Mouse (Mus musculus): ENCODE results near the gene Wfdc11. TPM values are rescaled to one million over a fixed set of nuclear protein-coding genes. Genes with fewer than 3 reads are reported as not detected.

The Wfdc11 gene
- polyA plus RNA-seq, 1 experiment from 2014 or later = not detected

GRCm38 (mm10) chr2:164656483-164656882 lies 17.4 kb downstream of the Wfdc11 start, which contains the start of gene Wfdc9:
TSS of gene Wfdc9 (minus strand) at chr2:164656583.
- H3K4me3 ChIP-seq (ENCODE audit: low read depth, low read length) = no peak within 1 kb of the TSS
- 88% methylated on average over 9 of the region's 9 CpGs for WGBS
- H3K27me3 ChIP-seq (ENCODE audit: control insufficient read depth, insufficient read depth, low read length) = no peaks in the 10 kb centered on the region
- no peak for ATAC-seq (ENCODE audit: low read depth)
- no peaks in the 10 kb centered on the region for H3K36me3 ChIP-seq (ENCODE audit: control insufficient read depth, insufficient read depth, low read length)
- H3K9ac ChIP-seq (replicated peaks; ENCODE audit: low read depth, low read length) = no peak within 1 kb of the TSS
- no peak within 1 kb of the TSS for H3K4me2 ChIP-seq (ENCODE audit: low read depth, low read length)
- no peak within 1 kb of the TSS for H3K27ac ChIP-seq (ENCODE audit: low read depth, low read length)
- no peaks in the 10 kb centered on the region for H3K9me3 ChIP-seq (ENCODE audit: control insufficient read depth, low read length)
- H3K4me1 ChIP-seq (ENCODE audit: control insufficient read depth, insufficient read depth, low read length) = no peaks in the 10 kb centered on the region

- H3K4me2 ChIP-seq (ENCODE audit: low read depth, low read length) = no peak within 1 kb of the TSS
- no peak within 1 kb of the TSS for H3K9ac ChIP-seq (replicated peaks; ENCODE audit: low read depth, low read length)
- no peaks in the 10 kb centered on the region for H3K27me3 ChIP-seq (ENCODE audit: control insufficient read depth, insufficient read depth, low read length)
- no peak for ATAC-seq (ENCODE audit: low read depth)
- H3K27ac ChIP-seq (ENCODE audit: low read depth, low read length) = no peak within 1 kb of the TSS
- 14% methylated on average over 11 of the region's 11 CpGs for WGBS
- H3K4me3 ChIP-seq (ENCODE audit: low read depth, low read length) = no peak within 1 kb of the TSS
- no peaks in the 10 kb centered on the region for H3K36me3 ChIP-seq (ENCODE audit: control insufficient read depth, insufficient read depth, low read length)
- no peaks in the 10 kb centered on the region for H3K9me3 ChIP-seq (ENCODE audit: control insufficient read depth, low read length)
- no peaks in the 10 kb centered on the region for H3K4me1 ChIP-seq (ENCODE audit: control insufficient read depth, insufficient read depth, low read length)
Measured at GRCm38 (mm10) chr2:164655858-164656257, 18.0 kb downstream of the Wfdc11 start, which contains the start of gene Wfdc10. TSS of gene Wfdc10 (plus strand) at chr2:164656046.

GRCm38 (mm10) chr2:164641881-164642673 lies 31.8 kb downstream of the Wfdc11 start:
- H3K9me3 ChIP-seq (ENCODE audit: control insufficient read depth, low read length) = no peaks in the 10 kb centered on the region
- WGBS = 67% methylated on average over 13 of the region's 13 CpGs
- ATAC-seq (ENCODE audit: low read depth) = no peak
- H3K4me2 ChIP-seq (ENCODE audit: low read depth, low read length) = no peak overlapping the region
- H3K4me3 ChIP-seq (ENCODE audit: low read depth, low read length) = no peak overlapping the region
- no peaks in the 10 kb centered on the region for H3K4me1 ChIP-seq (ENCODE audit: control insufficient read depth, insufficient read depth, low read length)
- no peaks in the 10 kb centered on the region for H3K36me3 ChIP-seq (ENCODE audit: control insufficient read depth, insufficient read depth, low read length)
- no peak overlapping the region for H3K9ac ChIP-seq (replicated peaks; ENCODE audit: low read depth, low read length)
- H3K27ac ChIP-seq (ENCODE audit: low read depth, low read length) = no peak overlapping the region
- no peaks in the 10 kb centered on the region for H3K27me3 ChIP-seq (ENCODE audit: control insufficient read depth, insufficient read depth, low read length)

GRCm38 (mm10) chr2:164641129-164641528 lies 32.8 kb downstream of the Wfdc11 start:
- H3K4me1 ChIP-seq (ENCODE audit: control insufficient read depth, insufficient read depth, low read length) = no peaks in the 10 kb centered on the region
- H3K27ac ChIP-seq (ENCODE audit: low read depth, low read length) = no peak overlapping the region
- H3K36me3 ChIP-seq (ENCODE audit: control insufficient read depth, insufficient read depth, low read length) = no peaks in the 10 kb centered on the region
- H3K4me2 ChIP-seq (ENCODE audit: low read depth, low read length) = no peak overlapping the region
- no peak overlapping the region for H3K4me3 ChIP-seq (ENCODE audit: low read depth, low read length)
- H3K9ac ChIP-seq (replicated peaks; ENCODE audit: low read depth, low read length) = no peak overlapping the region
- no peaks in the 10 kb centered on the region for H3K27me3 ChIP-seq (ENCODE audit: control insufficient read depth, insufficient read depth, low read length)
- no peaks in the 10 kb centered on the region for H3K9me3 ChIP-seq (ENCODE audit: control insufficient read depth, low read length)
- no peak for ATAC-seq (ENCODE audit: low read depth)
- WGBS = 68% methylated on average over 7 of the region's 7 CpGs

GRCm38 (mm10) chr2:164638696-164639095 lies 35.2 kb downstream of the Wfdc11 start, which contains the start of gene Wfdc16:
TSS of gene Wfdc16 (minus strand) at chr2:164638796.
- Histone ChIP-seq H3K9me3 (ENCODE audit: control insufficient read depth, low read length) (no peaks in the 10 kb centered on the region), H3K36me3 (ENCODE audit: control insufficient read depth, insufficient read depth, low read length) (no peaks in the 10 kb centered on the region), H3K27me3 (ENCODE audit: control insufficient read depth, insufficient read depth, low read length) (no peaks in the 10 kb centered on the region), H3K4me3 (ENCODE audit: low read depth, low read length) (no peak within 1 kb of the TSS), H3K4me2 (ENCODE audit: low read depth, low read length) (no peak within 1 kb of the TSS), H3K9ac (replicated peaks; ENCODE audit: low read depth, low read length) (no peak within 1 kb of the TSS), H3K4me1 (ENCODE audit: control insufficient read depth, insufficient read depth, low read length) (no peaks in the 10 kb centered on the region), H3K27ac (ENCODE audit: low read depth, low read length) (no peak within 1 kb of the TSS)
- ATAC-seq (ENCODE audit: low read depth) = no peak
- WGBS = 92% methylated on average over 3 of the region's 3 CpGs

GRCm38 (mm10) chr2:164635266-164635665 lies 38.6 kb downstream of the Wfdc11 start:
- Histone ChIP-seq H3K4me3 (ENCODE audit: low read depth, low read length) (no peak overlapping the region), H3K4me1 (ENCODE audit: control insufficient read depth, insufficient read depth, low read length) (no peaks in the 10 kb centered on the region), H3K9me3 (ENCODE audit: control insufficient read depth, low read length) (no peaks in the 10 kb centered on the region), H3K9ac (replicated peaks; ENCODE audit: low read depth, low read length) (no peak overlapping the region), H3K27ac (ENCODE audit: low read depth, low read length) (no peak overlapping the region), H3K27me3 (ENCODE audit: control insufficient read depth, insufficient read depth, low read length) (no peaks in the 10 kb centered on the region), H3K36me3 (ENCODE audit: control insufficient read depth, insufficient read depth, low read length) (no peaks in the 10 kb centered on the region), H3K4me2 (ENCODE audit: low read depth, low read length) (no peak overlapping the region)
- ATAC-seq (ENCODE audit: low read depth) = no peak
- 74% methylated on average over 9 of the region's 9 CpGs for WGBS

GRCm38 (mm10) chr2:164621775-164622174 lies 52.1 kb downstream of the Wfdc11 start:
- H3K4me1 ChIP-seq (ENCODE audit: control insufficient read depth, insufficient read depth, low read length) = no peaks in the 10 kb centered on the region
- H3K27me3 ChIP-seq (ENCODE audit: control insufficient read depth, insufficient read depth, low read length) = no peaks in the 10 kb centered on the region
- WGBS = 82% methylated on average over 4 of the region's 4 CpGs
- H3K36me3 ChIP-seq (ENCODE audit: control insufficient read depth, insufficient read depth, low read length) = no peaks in the 10 kb centered on the region
- H3K9ac ChIP-seq (replicated peaks; ENCODE audit: low read depth, low read length) = no peak overlapping the region
- ATAC-seq (ENCODE audit: low read depth) = no peak
- H3K27ac ChIP-seq (ENCODE audit: low read depth, low read length) = no peak overlapping the region
- H3K4me2 ChIP-seq (ENCODE audit: low read depth, low read length) = no peak overlapping the region
- no peak overlapping the region for H3K4me3 ChIP-seq (ENCODE audit: low read depth, low read length)
- no peaks in the 10 kb centered on the region for H3K9me3 ChIP-seq (ENCODE audit: control insufficient read depth, low read length)

GRCm38 (mm10) chr2:164619050-164619449 lies 54.8 kb downstream of the Wfdc11 start:
- Histone ChIP-seq H3K4me1 (ENCODE audit: control insufficient read depth, insufficient read depth, low read length) (no peaks in the 10 kb centered on the region), H3K4me2 (ENCODE audit: low read depth, low read length) (no peak overlapping the region), H3K9me3 (ENCODE audit: control insufficient read depth, low read length) (no peaks in the 10 kb centered on the region), H3K9ac (replicated peaks; ENCODE audit: low read depth, low read length) (no peak overlapping the region), H3K27me3 (ENCODE audit: control insufficient read depth, insufficient read depth, low read length) (no peaks in the 10 kb centered on the region), H3K36me3 (ENCODE audit: control insufficient read depth, insufficient read depth, low read length) (no peaks in the 10 kb centered on the region), H3K27ac (ENCODE audit: low read depth, low read length) (no peak overlapping the region), H3K4me3 (ENCODE audit: low read depth, low read length) (no peak overlapping the region)
- 81% methylated on average over 5 of the region's 5 CpGs for WGBS
- ATAC-seq (ENCODE audit: low read depth) = no peak

GRCm38 (mm10) chr2:164615386-164615785 lies 58.5 kb downstream of the Wfdc11 start:
- Histone ChIP-seq H3K36me3 (ENCODE audit: control insufficient read depth, insufficient read depth, low read length) (no peaks in the 10 kb centered on the region), H3K9ac (replicated peaks; ENCODE audit: low read depth, low read length) (no peak overlapping the region), H3K27ac (ENCODE audit: low read depth, low read length) (no peak overlapping the region), H3K9me3 (ENCODE audit: control insufficient read depth, low read length) (no peaks in the 10 kb centered on the region), H3K27me3 (ENCODE audit: control insufficient read depth, insufficient read depth, low read length) (no peaks in the 10 kb centered on the region), H3K4me3 (ENCODE audit: low read depth, low read length) (no peak overlapping the region), H3K4me2 (ENCODE audit: low read depth, low read length) (no peak overlapping the region), H3K4me1 (ENCODE audit: control insufficient read depth, insufficient read depth, low read length) (no peaks in the 10 kb centered on the region)
- ATAC-seq (ENCODE audit: low read depth) = no peak
- 92% methylated on average over 3 of the region's 3 CpGs for WGBS
